Mouse (Mus musculus) kidney, postnatal 36 days (tissue): ENCODE results near the gene Wdfy4.

Experiments used
- DNase-seq, 2 experiments: peaks; one replicate each; pipeline ENCODE4 v3.0.0; 2021 to 2022; ENCODE audit warnings: mixed read lengths in 2 of 2

Wdfy4 gene

DNA sequence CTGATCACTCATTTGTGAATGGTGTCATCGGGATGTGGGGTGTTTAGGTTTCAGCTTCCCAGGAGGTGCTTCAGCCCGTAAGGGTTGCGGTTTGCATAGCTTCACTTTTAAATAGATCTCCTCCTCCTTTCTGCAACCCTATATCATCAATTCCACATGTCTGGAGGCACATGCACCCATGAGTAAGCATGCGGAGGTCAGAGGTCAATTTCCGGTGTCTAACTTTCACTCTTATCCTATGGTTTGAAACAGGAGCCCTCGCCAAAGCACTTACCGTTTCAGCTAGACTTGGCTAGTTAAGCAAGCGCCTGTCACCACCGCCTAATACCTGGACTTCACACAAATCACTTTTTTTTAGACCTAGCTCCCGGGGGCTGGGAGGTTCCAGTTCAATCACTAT lies 220.6 kb downstream of the Wdfy4 start:
- DNase-seq = no peak

DNA sequence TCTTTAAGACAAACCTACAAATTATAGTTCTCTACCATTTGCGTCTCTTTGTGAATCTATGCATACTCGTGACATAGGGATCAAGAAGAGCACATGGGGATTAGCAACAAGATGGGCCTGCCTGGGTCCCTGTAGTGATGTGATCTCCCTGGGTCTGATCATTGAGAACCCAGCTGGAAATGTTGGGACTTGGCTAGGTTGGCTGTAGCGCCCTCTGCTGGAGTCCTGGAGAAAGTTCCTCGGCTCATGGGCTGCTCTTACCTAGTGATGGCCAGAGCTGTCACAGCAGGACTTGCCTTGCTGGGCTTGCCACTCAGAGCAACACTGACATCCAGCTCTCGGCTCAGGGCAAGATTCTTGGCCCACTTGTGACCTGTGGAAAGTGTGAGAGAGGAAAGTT lies 224.8 kb downstream of the Wdfy4 start:
- DNase-seq = peak; percentile 46 to 78

GRCm38 (mm10) chr14:32958671-32959070 lies 226.6 kb downstream of the Wdfy4 start:
- DNase-seq = peak; percentile 37 to 56

GRCm38 (mm10) chr14:32956486-32956885 lies 228.8 kb downstream of the Wdfy4 start:
- no peak for DNase-seq

GRCm38 (mm10) chr14:32950312-32951301 lies 234.7 kb downstream of the Wdfy4 start:
- DNase-seq = peak; percentile 48 to 51

- no peak for DNase-seq
Observed at GRCm38 (mm10) chr14:32947512-32947911, 237.8 kb downstream of the Wdfy4 start.

DNA sequence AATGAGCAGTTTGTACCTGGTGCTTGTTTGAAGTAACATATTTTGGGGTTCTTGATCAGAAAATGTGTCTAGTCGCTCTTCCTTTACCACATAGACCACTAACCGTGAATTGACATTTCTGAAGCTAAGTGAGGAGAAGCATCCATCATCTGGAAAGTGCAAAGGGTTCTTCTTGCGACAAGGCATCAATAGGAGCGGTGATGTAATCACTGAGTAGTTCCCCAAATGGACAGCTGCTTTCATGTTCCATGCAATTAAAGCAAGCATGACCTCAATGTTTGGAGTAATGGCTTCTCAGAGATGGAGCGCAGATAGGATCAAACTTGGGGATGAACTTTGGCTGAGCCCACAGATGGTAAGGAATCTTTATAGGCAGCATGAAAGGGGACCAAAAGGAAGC lies 246.1 kb downstream of the Wdfy4 start:
- no peak for DNase-seq

DNA sequence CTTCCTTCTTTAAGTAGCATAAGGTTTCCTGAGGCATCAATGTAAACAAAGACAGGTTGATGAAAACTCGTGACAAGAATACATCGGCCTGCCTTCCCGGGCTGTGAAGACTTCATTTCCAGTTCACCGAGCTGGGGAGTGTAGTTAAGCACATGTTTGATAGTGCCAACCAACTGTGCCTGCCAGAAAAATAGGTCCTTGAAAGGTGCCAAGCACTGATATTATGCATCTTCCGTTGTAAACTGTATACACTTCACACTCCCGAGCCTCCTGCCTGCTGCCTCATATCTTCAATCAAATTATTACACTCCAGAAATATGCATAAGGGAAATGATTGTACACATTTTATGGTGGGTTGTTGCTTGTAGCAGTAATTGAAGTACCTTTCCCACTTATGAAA lies 251.2 kb downstream of the Wdfy4 start:
- no peak for DNase-seq

DNA sequence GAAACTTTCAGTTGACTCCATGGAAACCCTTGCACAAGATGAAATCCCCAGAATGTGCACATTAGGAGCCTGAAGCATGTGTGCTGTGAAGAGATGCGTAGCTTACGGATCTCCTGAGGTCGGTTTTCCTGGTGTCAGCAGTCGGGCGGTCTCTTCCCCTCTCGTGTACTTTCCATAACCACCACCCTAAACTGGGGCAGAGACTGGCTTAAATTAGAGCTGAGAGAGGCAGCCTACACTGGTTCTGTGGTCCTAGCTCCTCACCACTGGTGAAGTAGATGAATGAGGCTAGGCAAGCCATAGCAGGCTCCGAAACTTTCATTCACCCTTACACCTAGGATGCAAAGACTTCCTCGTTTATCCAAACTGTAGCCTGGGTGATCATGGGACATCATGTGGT lies 253.1 kb downstream of the Wdfy4 start:
- no peak for DNase-seq

DNA sequence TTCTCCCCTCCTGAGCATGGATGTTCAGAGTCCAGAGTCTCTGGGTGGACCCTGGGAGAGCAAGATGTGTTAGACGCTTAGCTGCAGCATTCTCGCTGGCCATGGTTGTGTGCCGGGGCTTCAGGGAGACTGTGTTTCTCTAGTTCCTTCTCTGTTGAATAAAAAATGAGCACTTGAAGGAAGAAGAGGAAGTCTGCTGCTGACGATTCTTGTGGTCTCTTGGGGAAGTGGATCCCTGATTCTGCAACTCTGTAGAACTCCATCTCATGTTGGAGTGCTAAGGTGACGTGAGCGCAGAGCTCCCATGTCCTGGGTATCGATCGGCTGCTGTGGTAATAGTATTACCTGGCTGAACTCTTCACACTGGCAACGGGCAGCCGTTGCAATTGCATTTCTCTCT lies 253.6 kb downstream of the Wdfy4 start:
- no peak for DNase-seq

DNA sequence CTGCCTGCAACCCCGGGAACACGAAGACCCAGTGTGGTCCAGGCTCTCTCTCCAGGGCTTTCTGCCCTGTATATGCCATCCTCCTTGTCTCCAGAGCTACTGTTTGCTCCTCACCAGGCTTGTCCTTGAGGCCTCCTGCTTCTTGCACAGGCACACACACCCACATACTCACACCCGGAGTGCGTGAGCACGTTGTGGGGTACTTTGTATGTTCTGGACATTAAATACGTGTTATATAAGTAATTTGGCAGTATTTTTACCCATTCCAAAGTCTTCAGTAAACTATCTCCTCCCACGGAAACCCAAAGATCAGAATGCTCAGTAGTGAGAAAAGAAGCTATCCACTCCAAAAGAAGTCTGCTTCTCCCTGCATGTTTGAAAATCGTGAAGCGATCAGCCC lies 261.4 kb downstream of the Wdfy4 start:
- no peak for DNase-seq

GRCm38 (mm10) chr14:32917919-32918318 lies 267.4 kb downstream of the Wdfy4 start:
- no peak for DNase-seq

DNA sequence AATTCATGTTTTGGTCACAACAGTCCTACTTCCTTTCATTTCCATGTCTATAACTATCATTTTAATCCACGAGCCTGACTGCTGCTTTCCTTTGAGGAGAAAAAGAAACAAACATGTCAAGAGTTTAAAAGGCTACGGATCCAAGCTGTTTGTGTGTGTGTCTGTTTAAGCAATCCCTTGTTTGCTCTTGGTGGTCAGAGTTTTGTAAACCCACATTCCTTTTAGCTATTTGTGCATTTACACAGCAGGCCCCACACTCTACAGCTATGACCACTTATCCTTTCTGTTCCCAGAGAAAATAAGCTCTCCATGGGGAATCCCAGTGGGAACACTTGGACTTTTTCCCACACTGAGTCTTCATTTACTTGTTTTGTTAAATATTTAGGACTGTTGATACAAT lies 269.9 kb downstream of the Wdfy4 start:
- peak in 1 of 2 experiments; percentile 36 for DNase-seq

GRCm38 (mm10) chr14:32911187-32911586 lies 274.1 kb downstream of the Wdfy4 start:
- no peak for DNase-seq
